Mouse (Mus musculus) E14TG2a.4 (cell line): ENCODE measurements around the gene Adora2a.

Source experiments
- CTCF ChIP-seq: conservative IDR thresholded peaks from 2 replicates; pipeline ENCODE4 v1.5.1; 2014; ENCODE audit warnings: low read length
- NANOG ChIP-seq: IDR thresholded peaks from 2 replicates; pipeline ENCODE4 v1.6.1; 2014; ENCODE audit warnings: borderline replicate concordance, low read length, mixed read lengths
- POU5F1 ChIP-seq: IDR thresholded peaks from 2 replicates; pipeline ENCODE4 v1.6.1; 2014; ENCODE audit warnings: low read length, borderline replicate concordance

DNA sequence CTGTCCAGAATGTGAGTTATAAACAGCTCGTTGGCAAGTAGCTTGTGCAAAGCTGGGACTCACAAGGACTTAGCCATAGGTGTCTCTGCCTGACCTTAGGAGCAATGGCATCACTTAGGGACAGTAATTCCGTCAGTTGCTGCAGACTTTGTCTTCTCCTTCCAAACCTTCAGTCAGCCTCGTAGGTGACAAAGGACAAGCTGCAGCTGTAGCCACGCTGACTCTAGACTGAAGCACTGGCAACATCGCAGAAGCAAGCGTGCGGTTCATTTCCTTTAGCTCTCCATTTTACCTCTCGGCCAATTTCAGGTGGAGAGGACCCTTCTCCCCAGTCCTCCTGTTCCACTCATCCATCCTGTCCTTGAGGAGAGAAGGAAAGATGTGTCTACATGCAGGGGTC lies 7.3 kb downstream of the Adora2a start:
- TF ChIP-seq CTCF (no peak), POU5F1 (no peak), NANOG (no peak)
